Mouse (Mus musculus): ENCODE data around the gene Zfp992.
"Not testable (repeated sequence)": the region's sequence is repeated elsewhere in the genome, so short reads cannot be mapped to it uniquely, and the experiment has no call there.

Zfp992 gene

DNA sequence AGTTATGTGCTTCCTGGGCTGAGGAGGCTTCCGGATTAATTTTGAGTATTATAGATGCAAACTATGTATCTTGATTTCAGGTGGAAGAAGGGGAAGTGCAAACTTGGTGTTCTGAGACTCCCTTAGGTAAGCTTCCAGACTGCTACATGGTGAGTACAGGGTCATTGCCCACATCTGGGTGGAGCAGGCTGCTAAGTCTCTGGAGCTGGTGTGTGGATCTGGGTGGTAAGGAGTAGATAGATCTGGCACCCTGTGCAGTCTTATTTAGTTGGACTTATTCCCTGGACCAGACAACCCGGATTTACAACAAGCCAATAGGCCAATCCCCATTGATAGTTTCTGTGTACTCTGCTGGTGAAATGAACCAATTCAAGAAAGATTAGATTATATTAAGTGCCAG lies at the start of gene Zfp992:
Gene Zfp992, plus strand, starts transcription at position 74 of the 400 bp plus-strand sequence.
- DNase-seq (ENCODE audit: low spot score in 2 of 2): not testable (repeated sequence)

- DNase-seq (ENCODE audit: low spot score in 2 of 2): not testable (repeated sequence)
Observed at GRCm38 (mm10) chr4:146429467-146429866, 19.4 kb upstream of the Zfp992 start.

DNA sequence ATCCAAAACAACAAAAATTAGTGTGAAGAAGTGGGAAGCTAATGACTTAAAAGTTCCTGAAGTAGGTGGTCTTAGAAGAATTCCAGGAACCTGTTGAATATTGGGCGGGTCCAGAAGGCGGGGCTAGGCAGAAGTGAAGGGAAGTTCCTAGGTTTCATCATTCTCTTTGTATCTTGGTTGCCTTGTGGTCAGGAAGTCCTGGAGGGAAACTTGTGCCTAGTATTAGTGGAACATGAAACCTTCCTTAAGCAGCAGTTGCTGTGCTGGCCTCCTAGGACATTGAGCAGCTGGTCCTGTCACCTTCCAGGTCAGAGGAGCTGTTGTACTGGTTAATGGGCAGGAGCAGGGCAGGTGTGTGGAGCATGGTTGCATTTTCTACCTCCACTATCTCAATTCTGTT lies 17.9 kb upstream of the Zfp992 start:
- DNase-seq (ENCODE audit: low spot score in 2 of 2): not testable (repeated sequence)

- not testable (repeated sequence) for DNase-seq (ENCODE audit: low spot score in 2 of 2)
Observed at GRCm38 (mm10) chr4:146435539-146435938, 13.3 kb upstream of the Zfp992 start.

DNA sequence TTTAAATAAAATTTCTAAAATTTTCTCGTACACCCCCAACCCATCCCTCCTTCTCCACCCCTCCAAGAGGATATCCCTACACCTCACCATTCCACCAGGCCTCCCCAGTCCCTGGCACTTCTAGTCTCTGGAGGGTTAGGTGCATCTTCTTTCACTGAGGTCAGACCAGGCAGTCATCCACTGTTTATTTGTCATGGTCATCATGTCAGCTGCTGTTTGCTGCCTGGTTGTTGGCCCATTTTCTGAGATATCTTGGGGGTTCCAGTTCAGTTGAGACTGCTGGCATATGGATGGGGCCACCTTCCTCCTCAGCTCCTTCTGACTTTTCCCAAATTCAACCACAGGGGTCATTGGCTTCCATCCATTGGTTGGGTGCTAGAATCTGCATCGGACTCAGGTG lies 11.6 kb upstream of the Zfp992 start:
- DNase-seq (ENCODE audit: low spot score in 2 of 2): not testable (repeated sequence)

GRCm38 (mm10) chr4:146444345-146444744 lies 4.5 kb upstream of the Zfp992 start:
- DNase-seq (ENCODE audit: low spot score in 2 of 2): not testable (repeated sequence)

- DNase-seq (ENCODE audit: low spot score in 2 of 2): not testable (repeated sequence)
Observed at GRCm38 (mm10) chr4:146445121-146445520, 3.7 kb upstream of the Zfp992 start.

GRCm38 (mm10) chr4:146446135-146446534 lies 2.7 kb upstream of the Zfp992 start:
- DNase-seq (ENCODE audit: low spot score in 2 of 2): not testable (repeated sequence)

- not testable (repeated sequence) for DNase-seq (ENCODE audit: low spot score in 2 of 2)
Observed at GRCm38 (mm10) chr4:146447016-146447415, 1.8 kb upstream of the Zfp992 start.

DNA sequence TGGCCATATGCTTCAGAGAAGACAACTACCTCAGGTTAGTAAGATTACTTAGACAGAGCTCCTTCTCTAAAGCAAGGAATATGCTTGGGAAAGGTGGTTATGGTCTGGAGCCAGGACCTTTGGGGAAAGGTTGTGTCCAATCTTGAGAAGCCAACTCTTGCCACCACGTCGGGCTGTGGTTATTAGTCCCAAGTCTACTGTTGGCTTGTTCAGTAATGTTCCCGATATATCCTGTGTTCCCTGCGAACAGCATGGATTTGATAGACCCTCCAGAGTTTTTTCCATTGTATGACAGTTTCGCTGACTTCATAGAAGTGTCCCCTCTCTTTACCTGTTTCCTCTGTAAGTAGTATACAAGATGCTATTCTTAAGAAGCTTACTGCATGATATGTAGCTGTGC lies 888 bp downstream of the Zfp992 start:
- not testable (repeated sequence) for DNase-seq (ENCODE audit: low spot score in 2 of 2)

GRCm38 (mm10) chr4:146452576-146452975 lies 3.8 kb downstream of the Zfp992 start:
- DNase-seq (ENCODE audit: low spot score in 2 of 2): not testable (repeated sequence)

- DNase-seq (ENCODE audit: low spot score in 2 of 2): not testable (repeated sequence)
Observed at GRCm38 (mm10) chr4:146454170-146454569, 5.3 kb downstream of the Zfp992 start.

DNA sequence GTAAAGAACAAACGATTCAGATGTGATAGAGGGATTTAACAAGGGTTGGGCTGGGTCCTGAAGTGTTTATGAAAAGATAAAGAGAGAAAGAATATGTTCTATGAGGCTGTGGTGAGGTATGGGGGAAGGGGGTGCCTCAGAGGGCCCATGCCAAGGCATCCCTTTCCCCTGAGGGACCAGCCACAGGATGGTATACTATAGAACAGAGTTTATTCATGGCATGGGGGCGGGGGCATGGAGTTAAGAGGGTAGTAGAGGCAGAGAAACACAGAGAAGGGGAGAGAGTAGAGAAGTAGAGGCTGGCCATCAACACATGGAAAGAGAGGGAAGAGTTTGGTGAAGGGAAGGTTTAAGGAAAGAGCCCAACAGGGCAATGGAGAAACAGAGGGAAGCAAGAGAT lies 6.1 kb downstream of the Zfp992 start:
- DNase-seq (ENCODE audit: low spot score in 2 of 2): no peak

- DNase-seq (ENCODE audit: low spot score in 2 of 2): no peak
Observed at GRCm38 (mm10) chr4:146455321-146455721, 6.5 kb downstream of the Zfp992 start.

- no peak for DNase-seq (ENCODE audit: low spot score in 2 of 2)
Observed at GRCm38 (mm10) chr4:146456061-146456726, 7.4 kb downstream of the Zfp992 start.

DNA sequence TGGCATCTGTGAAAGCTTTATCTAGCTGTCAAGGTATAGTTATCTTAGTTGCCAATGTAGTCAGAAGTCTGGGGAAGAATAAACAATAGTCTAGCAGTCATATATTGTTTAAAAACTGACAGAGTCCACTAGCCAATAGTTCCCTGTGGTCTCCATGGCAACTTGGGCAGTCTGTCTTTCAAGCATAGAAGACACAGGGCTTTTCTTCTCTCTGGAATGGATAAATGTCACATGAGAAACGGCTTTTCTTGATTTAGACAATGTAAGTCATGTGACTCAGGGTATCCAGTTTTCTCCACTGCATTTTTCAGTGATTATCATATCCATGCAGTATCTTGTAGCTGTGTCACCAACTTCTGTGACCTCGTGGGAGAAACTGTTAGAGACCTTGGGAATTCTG lies 8.3 kb downstream of the Zfp992 start:
- DNase-seq (ENCODE audit: low spot score in 2 of 2): no peak

DNA sequence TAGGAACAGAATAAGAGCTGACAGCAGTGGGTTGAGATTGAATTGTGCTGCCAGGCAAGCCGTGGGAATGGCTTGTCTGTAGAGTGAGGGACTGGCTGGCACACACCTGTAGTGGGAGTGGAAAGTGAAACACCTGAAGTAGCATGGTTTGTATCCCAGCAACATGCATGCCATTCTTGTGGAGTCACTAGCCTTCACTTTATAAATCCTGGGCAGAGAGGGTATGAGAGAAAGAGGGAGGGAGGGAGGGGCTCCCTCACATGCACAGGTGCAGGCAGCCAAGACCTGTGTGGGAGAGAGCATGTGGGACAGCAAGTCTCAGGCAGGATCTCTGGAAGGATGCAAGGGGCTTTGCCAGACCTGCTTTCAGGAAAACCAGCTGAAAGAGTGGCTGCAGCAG lies 8.9 kb downstream of the Zfp992 start:
- DNase-seq (ENCODE audit: low spot score in 2 of 2): no peak

DNA sequence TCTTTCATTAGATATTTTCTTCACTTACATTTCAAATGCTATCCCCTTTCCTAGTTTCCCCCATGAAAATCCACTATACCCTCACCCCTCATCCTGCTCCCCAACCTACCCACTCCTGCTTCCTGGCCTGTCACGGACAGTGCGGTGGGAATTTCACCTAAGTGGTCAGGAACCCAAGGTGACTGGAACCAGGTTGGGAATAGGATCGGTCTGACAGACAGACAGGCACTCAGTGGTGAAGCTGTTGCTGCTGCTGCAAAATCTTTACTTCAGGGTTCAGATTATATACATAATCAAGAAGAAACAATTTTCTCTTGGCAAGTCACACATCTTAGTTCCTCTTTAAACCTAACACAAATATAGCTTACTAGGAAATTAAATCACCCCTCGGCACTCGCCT lies 11.0 kb downstream of the Zfp992 start:
- DNase-seq (ENCODE audit: low spot score in 2 of 2): not testable (repeated sequence)

- DNase-seq (ENCODE audit: low spot score in 2 of 2): not testable (repeated sequence)
Observed at GRCm38 (mm10) chr4:146460685-146461084, 11.9 kb downstream of the Zfp992 start.

- DNase-seq (ENCODE audit: low spot score in 2 of 2): not testable (repeated sequence)
Observed at GRCm38 (mm10) chr4:146463649-146464351, 15.0 kb downstream of the Zfp992 start.

DNA sequence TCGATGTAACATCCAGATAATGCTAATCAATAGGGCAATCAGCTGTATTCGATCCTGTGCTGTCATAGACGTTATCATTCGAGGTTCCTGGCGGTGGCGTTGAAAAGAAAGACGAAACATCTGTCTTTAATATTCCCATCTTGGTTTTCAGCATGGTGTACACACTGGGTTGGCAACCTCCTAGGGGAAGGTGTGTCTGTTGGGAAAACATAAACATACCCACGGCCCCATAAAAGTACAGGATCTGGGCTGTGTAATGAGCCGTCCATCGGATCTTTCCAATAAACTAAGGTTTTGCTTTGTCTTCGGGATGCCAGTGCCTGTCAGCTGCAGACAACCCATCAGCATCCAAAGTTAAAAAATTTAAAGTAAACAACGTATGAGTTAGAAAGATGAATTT lies 21.2 kb downstream of the Zfp992 start:
- DNase-seq (ENCODE audit: low spot score in 2 of 2): not testable (repeated sequence)

GRCm38 (mm10) chr4:146474181-146474580 lies 25.4 kb downstream of the Zfp992 start:
- DNase-seq (ENCODE audit: low spot score in 2 of 2): not testable (repeated sequence)
